Mouse (Mus musculus): Measurements from ENCODE around the gene Cmtm8.

Cmtm8 gene

DNA sequence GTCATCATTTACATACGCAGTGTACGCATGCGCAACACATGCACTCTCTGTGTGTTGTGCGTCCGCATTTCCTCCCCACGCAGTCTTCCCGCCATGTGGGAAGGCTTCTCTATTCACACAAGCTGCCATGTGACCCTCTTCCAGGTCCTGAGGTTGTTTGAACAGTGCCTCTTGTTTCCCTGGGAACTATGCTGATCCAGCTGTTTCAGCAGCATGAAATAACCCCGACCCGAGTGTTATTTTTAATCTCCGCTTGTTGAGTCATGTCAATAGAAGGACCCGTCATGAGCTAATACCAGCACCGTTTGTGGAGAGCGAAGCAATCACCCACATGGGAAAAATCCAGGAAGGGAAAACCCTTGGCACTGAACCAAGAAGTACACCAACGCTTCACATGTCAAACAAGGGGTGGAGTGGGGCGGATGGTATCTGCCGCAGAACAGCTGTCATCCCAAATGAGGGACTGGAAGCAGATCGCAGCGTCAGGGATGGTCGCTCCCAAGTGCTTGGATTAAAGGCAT, 38.7 kb downstream of the Cmtm8 start:
- DNase-seq (ENCODE audit: low read depth, low spot score): no peak
- Histone ChIP-seq H3K36me3 (ENCODE audit: control insufficient read depth, insufficient read depth, low read length, poor library complexity, severe bottlenecking) (no peaks in the 10 kb centered on the region), H3K27me3 (ENCODE audit: control insufficient read depth, insufficient read depth, low read length, poor library complexity, severe bottlenecking) (no peaks in the 10 kb centered on the region)

DNA sequence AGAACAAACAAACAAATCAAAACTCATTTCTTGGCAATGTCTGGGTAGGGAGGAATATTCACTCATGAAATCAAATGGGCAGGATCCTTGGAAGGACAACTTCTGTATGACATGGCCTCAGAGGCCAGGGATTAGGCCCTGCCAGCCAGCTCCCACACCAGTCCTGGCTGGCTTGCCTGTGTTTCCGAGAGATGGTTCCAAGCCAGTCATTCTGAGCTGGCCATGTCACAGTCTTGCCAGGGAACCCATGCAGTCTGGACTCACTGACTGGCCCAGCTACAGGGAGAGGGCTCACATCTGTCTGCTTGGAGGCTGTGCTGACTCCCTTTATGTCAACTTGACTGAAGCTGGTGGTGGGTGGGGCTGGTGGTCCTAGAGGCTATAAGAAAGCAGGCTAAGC, 41.8 kb downstream of the Cmtm8 start:
- H3K27me3 ChIP-seq (ENCODE audit: control insufficient read depth, insufficient read depth, low read length, poor library complexity, severe bottlenecking): no peaks in the 10 kb centered on the region
- DNase-seq (ENCODE audit: low read depth, low spot score): no peak
- no peaks in the 10 kb centered on the region for H3K36me3 ChIP-seq (ENCODE audit: control insufficient read depth, insufficient read depth, low read length, poor library complexity, severe bottlenecking)

DNA sequence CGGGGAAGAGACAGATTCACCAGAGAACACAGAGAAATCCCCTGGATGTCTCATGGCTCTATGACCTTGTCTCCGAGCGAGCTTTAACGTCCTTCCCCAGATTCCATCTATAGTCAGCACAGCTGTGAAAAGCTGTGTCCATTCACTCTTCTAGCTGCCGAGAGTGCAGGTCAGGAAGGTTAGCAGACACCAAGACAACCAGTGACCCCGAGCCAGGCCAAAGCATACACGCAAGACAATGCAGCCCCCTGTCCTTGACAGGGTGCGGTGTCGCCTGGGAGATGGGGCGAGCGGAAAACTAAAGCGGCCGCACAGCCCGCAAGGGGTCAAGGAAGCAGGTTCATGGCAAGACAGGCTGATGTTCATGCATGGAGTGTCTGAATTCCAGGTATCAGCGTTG, 42.7 kb downstream of the Cmtm8 start:
- Histone ChIP-seq H3K27me3 (ENCODE audit: control insufficient read depth, insufficient read depth, low read length, poor library complexity, severe bottlenecking) (no peaks in the 10 kb centered on the region), H3K36me3 (ENCODE audit: control insufficient read depth, insufficient read depth, low read length, poor library complexity, severe bottlenecking) (no peaks in the 10 kb centered on the region)
- no peak for DNase-seq (ENCODE audit: low read depth, low spot score)

DNA sequence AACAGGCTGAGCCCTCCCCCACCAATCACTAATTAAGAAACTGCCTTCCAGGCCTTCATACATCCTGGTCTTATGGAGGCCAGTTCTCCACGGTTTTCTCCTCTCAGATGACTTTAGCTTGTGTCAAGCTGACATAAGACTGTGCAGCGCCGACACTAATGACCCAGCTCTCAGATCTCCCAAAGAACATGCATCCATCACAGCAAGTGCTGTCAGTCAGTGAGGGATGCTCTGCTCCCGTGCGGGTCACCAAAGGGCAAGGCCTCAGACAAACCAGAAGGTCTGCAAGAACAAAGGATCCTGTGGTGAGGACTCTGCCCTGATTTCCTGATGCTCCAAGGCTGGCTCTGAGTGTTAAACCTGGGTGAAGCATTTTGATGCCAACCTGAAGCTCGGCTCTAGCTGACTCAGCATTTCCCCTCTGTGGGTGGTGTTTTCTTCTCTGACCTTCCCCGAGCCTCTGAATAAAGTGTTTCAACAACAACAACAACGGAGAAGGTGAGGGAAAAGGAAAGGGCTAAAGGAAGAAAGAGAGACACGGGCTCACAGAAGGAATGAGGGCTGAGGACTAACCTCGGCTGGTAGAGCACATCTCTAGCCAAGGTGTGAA, 44.4 kb downstream of the Cmtm8 start:
- Histone ChIP-seq H3K27me3 (ENCODE audit: control insufficient read depth, insufficient read depth, low read length, poor library complexity, severe bottlenecking) (no peaks in the 10 kb centered on the region), H3K36me3 (ENCODE audit: control insufficient read depth, insufficient read depth, low read length, poor library complexity, severe bottlenecking) (no peaks in the 10 kb centered on the region)
- DNase-seq (ENCODE audit: low read depth, low spot score): no peak

DNA sequence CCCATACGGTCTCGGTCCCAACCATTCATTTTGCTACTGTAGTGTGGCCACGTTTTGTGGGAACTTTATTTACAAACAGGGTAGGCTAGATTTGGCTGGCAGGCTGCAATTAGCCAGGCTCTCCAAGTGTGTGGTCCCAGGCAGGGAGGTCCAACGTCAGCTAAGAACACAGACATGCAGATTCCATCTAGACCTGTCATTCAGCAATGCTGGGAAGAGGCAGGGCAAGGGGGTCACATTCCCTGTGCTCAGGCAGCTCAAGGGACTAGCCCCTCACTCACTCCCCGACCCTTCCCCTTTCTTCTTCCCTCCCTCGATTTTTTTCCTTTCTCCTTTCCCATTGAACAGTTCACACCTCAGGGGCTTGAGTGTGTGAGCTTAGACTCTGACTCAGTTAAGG, 45.1 kb downstream of the Cmtm8 start:
- no peak for DNase-seq (ENCODE audit: low read depth, low spot score)
- Histone ChIP-seq H3K27me3 (ENCODE audit: control insufficient read depth, insufficient read depth, low read length, poor library complexity, severe bottlenecking) (no peaks in the 10 kb centered on the region), H3K36me3 (ENCODE audit: control insufficient read depth, insufficient read depth, low read length, poor library complexity, severe bottlenecking) (no peaks in the 10 kb centered on the region)

DNA sequence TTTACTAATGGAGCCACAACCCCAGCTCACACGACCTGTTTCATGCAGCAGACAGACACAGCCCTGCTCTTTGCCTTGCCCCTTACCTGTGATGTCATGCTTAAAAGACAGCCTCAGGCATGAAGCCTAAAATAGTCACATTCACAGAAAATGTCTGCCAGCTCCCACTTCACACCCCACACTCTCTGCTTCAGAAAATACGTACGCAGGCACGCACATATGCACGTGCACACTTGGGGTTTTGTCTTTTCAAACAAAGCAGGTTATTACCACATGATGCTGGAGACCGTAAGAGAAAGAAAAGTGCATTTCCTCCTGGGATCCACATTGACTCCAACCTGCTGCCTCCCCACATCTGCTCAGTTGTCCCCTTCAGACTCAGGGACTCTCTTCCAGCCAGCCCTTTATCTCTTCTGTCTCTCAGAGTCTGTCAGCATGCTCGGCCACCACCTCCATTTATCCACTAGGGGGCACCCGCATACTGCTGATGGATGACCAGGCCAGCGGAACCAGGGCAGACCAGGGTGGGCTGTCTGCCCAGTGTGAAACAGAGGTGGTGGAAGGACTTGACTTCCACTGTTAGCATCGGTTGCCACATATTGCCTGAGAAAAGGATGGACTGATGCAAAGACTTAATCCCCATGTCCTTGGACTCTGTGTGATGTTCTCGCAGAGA, 46.5 kb downstream of the Cmtm8 start:
- Histone ChIP-seq H3K27me3 (ENCODE audit: control insufficient read depth, insufficient read depth, low read length, poor library complexity, severe bottlenecking) (no peaks in the 10 kb centered on the region), H3K36me3 (ENCODE audit: control insufficient read depth, insufficient read depth, low read length, poor library complexity, severe bottlenecking) (no peaks in the 10 kb centered on the region)
- DNase-seq (ENCODE audit: low read depth, low spot score): peak; percentile 87

DNA sequence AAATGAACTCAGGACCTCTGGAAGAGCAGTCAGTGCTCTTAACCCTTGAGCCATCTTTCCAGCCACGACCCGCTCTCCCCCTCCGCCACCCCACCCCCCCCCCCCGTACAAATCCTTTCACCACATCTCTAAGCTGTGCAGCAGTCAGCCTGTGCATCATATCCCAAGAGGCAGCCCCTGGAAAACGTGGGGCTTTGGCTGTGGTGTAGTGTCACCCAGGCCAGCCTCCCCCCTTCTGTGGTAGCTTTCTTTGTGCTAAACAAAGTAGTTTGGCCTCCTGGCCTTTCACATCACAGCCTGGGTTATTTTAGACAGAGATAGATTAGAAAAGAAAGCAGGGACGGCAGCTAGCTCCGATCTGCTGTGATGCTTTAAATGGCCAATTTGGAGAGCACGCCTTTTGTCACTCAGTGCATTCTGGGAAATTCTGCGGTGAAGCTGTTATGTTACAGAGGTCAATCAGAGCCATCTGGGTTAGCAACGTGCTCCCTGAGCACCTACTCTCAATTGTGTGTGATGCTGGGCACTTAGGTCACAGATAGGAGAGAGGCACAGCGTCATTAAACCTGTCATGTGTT, 47.4 kb downstream of the Cmtm8 start:
- no peak for DNase-seq (ENCODE audit: low read depth, low spot score)
- no peaks in the 10 kb centered on the region for H3K27me3 ChIP-seq (ENCODE audit: control insufficient read depth, insufficient read depth, low read length, poor library complexity, severe bottlenecking)

DNA sequence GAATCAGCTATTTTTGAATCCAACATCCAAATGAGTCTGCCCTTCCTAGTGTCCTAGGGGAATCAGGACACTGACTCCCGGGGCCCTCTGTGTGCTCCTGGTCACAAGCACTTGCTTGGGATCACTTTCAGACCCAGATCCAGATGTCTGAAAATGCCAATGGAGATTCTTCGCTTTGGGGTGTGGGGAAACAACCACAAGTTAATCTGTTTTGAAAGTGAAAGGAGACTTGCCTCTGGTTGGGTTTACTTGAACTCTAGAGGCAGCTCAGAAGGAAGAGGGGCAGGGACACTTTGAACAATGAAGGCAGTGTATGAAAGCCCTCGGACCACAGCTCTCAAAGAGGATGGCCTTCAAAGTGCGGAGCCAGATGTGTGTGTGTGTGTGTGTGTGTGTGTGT, 49.5 kb downstream of the Cmtm8 start:
- Histone ChIP-seq H3K27me3 (ENCODE audit: control insufficient read depth, insufficient read depth, low read length, poor library complexity, severe bottlenecking) (no peaks in the 10 kb centered on the region), H3K36me3 (ENCODE audit: control insufficient read depth, insufficient read depth, low read length, poor library complexity, severe bottlenecking) (no peaks in the 10 kb centered on the region)
- peak; percentile 25 for DNase-seq (ENCODE audit: low read depth, low spot score)

More for the DNA sequence above, 47.4 kb downstream of the Cmtm8 start:
- no peaks in the 10 kb centered on the region for H3K36me3 ChIP-seq (ENCODE audit: control insufficient read depth, insufficient read depth, low read length, poor library complexity, severe bottlenecking)

DNA sequence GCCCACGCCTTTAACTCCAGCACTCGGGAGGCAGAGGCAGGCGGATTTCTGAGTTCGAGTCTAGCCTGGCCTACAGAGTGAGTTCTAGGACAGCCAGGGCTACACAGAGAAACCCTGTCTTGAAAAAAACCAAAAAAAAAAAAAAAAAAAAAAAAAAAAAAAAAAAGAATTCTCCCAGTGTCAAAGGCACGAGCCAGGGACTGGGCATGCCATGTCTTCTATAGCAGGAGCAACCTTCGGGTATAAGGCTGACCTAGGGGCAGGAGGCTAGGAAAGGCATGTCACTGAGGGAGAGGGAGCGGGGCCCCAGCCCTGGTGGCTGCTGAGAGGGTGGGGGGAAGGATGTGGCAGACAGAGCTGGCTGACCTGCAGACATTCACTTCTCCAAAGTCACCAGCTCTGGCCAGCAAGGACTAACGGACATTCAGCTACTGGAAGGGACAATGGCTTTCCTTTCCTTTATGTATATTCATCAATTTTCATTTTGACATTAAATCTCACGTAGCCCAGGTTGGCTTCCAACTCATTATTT, 50.1 kb downstream of the Cmtm8 start:
- H3K36me3 ChIP-seq (ENCODE audit: control insufficient read depth, insufficient read depth, low read length, poor library complexity, severe bottlenecking): no peaks in the 10 kb centered on the region
- peak; percentile 24 for DNase-seq (ENCODE audit: low read depth, low spot score)
- no peaks in the 10 kb centered on the region for H3K27me3 ChIP-seq (ENCODE audit: control insufficient read depth, insufficient read depth, low read length, poor library complexity, severe bottlenecking)

DNA sequence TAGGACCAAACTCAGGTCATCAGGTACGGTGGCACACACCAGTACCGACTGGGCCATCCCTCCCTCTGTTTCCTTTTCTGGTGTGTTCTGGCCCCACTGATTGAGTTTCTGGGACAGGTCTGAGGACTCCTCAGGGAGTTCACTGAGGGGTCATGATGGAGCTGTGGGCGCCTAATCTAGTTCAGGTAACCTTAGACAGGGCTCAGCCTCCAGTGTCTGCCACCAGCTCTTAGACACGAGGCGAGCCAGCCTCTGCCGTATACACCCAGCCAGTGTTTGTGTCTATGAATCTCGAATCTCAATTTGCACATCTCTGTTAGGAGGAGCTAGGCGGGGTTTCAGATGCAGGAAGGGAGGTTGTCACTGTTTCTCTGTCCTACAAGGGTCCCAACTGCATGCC, 54.0 kb downstream of the Cmtm8 start:
- H3K27me3 ChIP-seq (ENCODE audit: control insufficient read depth, insufficient read depth, low read length, poor library complexity, severe bottlenecking): no peaks in the 10 kb centered on the region
- no peaks in the 10 kb centered on the region for H3K36me3 ChIP-seq (ENCODE audit: control insufficient read depth, insufficient read depth, low read length, poor library complexity, severe bottlenecking)
- DNase-seq (ENCODE audit: low read depth, low spot score): no peak

DNA sequence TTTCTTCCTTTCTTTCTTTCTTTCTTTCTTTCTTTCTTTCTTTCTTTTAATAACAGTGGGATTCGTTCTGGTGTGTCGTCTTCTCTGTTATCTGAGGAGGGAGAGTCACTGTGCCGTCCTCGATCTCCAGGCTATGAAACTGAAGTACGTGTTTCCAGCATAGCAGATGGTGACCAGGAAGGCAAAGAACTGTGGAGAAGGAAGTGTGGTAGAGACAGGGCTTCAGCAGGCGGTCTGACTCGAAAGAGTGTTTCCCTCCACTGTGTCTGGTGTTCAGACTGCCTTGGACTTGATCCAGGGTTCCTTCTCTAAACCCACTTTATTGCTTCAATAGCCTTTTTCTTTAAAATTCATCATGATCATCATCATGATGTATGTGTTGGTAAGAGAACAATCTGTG, 54.4 kb downstream of the Cmtm8 start:
- no peak for DNase-seq (ENCODE audit: low read depth, low spot score)
- Histone ChIP-seq H3K27me3 (ENCODE audit: control insufficient read depth, insufficient read depth, low read length, poor library complexity, severe bottlenecking) (no peaks in the 10 kb centered on the region), H3K36me3 (ENCODE audit: control insufficient read depth, insufficient read depth, low read length, poor library complexity, severe bottlenecking) (no peaks in the 10 kb centered on the region)

DNA sequence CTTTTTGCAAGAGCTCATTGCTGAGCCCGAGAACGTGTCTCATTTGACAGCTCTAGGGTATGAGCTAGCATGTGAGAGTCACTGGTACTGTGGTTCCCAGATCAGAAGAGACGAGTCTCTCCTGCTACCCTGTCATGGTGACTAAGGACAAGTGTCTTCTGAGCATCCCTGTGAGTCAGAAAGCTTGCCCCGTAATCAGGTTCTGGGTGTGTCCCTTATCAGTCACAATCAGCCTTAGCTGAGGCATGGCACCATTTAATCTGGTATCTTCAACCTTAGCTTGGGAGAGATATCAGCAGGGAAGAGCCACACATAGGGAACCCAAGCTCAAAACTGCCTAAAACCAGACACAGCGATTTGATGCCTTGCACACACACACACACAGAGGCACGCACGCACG, 55.3 kb downstream of the Cmtm8 start:
- Histone ChIP-seq H3K36me3 (ENCODE audit: control insufficient read depth, insufficient read depth, low read length, poor library complexity, severe bottlenecking) (no peaks in the 10 kb centered on the region), H3K27me3 (ENCODE audit: control insufficient read depth, insufficient read depth, low read length, poor library complexity, severe bottlenecking) (no peaks in the 10 kb centered on the region)
- no peak for DNase-seq (ENCODE audit: low read depth, low spot score)

DNA sequence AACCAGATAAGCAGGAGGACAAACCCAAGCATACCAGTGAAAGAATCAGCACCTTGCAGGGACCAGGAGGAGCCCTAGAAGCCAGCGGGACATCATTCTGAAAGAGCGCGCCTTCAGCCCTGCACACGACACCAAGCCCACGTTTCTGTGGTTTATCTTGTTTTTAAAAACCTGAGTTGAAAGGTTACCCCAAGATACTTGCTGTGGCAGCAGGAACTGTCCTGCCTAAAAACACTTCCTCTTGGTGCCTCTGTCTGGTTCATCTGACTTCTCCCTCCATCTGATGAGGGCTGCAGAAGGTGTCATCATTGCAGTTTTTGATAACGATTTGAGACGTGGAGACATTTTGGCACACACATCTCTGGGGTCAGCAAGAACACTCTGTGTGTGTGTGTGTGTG, 56.2 kb downstream of the Cmtm8 start:
- H3K27me3 ChIP-seq (ENCODE audit: control insufficient read depth, insufficient read depth, low read length, poor library complexity, severe bottlenecking): no peaks in the 10 kb centered on the region
- peak; percentile 56 for DNase-seq (ENCODE audit: low read depth, low spot score)

DNA sequence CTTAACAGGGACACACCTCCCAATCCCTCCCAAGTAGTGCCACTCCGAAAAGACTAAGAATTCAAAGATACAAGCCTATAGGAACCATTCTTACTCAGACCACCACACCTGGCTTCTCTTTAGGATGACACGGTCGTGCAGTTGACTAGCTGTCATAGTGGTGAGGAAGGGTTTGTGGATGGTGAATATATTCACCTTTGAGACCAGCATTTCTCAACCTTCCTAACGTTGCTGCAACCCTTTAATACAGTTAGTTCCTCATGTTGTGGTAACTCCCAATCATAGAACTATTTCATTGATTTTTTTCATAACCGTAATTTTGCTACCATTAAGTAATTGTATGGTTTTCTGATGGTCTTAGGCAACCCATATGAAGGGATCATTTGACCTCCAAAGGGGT, 56.8 kb downstream of the Cmtm8 start:
- H3K27me3 ChIP-seq (ENCODE audit: control insufficient read depth, insufficient read depth, low read length, poor library complexity, severe bottlenecking): no peaks in the 10 kb centered on the region
- no peak for DNase-seq (ENCODE audit: low read depth, low spot score)
- H3K36me3 ChIP-seq (ENCODE audit: control insufficient read depth, insufficient read depth, low read length, poor library complexity, severe bottlenecking): no peaks in the 10 kb centered on the region

More for the DNA sequence above, 56.2 kb downstream of the Cmtm8 start:
- H3K36me3 ChIP-seq (ENCODE audit: control insufficient read depth, insufficient read depth, low read length, poor library complexity, severe bottlenecking): no peaks in the 10 kb centered on the region

DNA sequence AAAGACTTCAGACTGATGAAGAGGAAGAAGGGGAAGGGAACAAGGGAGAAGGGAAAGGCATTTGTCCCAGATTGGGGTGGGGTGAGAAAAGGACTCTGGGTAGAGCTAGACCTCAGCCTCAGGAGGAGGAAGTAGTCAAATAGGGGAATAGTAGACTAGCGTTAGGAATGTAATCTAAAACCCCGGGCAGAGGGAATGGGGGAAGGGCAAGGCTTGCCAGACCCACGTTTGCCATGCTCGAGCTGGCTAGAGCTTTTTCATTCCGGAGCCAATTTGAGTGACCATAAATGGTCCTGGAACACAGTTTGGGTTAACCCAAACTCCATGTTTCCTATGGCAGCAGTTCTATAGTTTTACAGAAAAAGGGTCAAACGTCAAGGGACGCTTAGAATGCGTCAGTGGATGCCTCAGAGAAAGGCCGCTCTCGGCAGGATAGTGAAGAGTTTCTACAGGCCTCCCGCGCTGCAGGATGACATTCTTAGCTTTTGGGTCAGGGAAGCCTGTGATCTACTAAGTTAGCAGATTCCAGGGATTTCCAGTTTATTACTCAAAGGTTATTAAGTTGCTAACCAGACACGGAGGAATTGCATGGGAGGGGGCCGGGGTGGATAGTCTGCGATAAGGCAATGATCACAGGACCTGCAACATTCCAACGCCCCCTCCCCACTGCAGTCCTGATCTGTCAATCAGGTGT, 58.4 kb downstream of the Cmtm8 start:
- no peaks in the 10 kb centered on the region for H3K36me3 ChIP-seq (ENCODE audit: control insufficient read depth, insufficient read depth, low read length, poor library complexity, severe bottlenecking)
- H3K27me3 ChIP-seq (ENCODE audit: control insufficient read depth, insufficient read depth, low read length, poor library complexity, severe bottlenecking): no peaks in the 10 kb centered on the region
- no peak for DNase-seq (ENCODE audit: low read depth, low spot score)

All from splenic B cell, adult 2 months (primary cell).